Mouse (Mus musculus): ENCODE measurements around the gene Gpr153.

The Gpr153 gene

GRCm38 (mm10) chr4:152287317-152288120 is 13.5 kb downstream of the Gpr153 start:
- DNase-seq (ENCODE audit: low spot score), result no peak

DNA sequence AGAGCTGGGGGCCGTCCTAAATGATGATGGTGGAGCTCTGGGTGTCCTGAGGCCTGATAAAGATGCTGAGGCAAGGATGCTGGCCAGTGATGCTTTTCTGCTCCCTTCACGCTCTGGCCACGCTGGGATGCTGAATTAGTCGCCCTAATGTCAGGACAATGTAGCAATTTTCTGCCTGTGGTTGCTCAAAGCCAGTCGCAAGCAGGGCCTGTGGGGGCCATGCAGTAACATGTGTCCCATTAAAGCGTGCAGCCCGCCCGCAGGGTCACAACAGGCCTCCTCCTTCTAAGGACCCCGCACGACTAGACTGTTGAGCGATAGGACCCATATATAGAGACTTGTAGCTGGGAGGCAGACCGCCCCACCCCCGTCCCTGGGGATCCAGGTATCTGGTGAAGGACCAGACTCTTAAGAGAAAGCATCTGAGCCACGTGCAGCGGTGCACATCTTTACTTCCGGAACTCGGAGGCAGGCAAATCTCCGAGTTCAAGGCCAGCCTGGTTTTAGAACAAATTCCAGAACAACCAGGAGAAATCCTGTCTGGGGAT is 14.4 kb downstream of the Gpr153 start:
- DNase-seq (ENCODE audit: low spot score), result peak; percentile 55

- peak; percentile 73 for DNase-seq (ENCODE audit: low spot score)
These were observed 16.4 kb downstream of the Gpr153 start for GRCm38 (mm10) chr4:152290385-152290784.

DNA sequence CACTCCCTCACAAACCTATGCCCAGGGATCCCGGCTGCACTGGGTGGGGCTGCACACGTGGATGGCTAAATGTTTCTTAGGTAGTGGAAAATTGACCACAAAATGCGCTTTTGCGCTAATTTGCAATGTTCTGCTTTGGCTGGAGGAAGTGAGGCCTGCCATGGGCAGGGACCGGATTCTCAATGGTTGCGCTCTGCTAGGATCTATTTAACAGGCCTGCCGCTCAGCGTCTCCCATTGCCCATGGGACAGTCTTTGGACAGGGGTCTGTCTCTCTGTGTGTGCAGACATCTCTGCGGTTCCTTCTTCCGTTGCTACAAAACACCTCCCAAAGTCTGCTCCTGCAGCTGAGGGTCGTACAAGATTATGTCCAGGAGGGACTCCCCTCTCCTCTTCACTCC is 17.0 kb downstream of the Gpr153 start:
- no peak for DNase-seq (ENCODE audit: low spot score)

DNA sequence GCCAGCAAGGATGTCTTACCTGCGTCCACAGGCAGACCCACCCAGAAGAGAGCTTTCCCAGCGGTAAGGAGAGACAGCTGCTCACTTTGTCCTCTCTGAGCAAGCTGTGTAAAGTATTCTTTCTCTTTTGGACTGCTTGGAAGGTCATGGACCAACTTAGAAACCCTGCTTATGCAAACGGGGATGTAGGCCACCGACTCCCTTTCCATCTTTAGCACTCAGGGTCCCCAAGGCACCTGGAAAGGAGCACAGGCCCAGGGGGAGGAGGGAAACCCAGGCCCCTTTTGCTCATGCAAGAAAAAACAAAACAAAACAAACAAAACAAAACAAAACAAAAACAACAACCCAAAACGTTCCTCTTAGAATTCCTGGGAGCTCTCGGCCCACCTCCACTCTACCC is 17.5 kb downstream of the Gpr153 start, which contains the start of gene Hes3:
Gene Hes3, minus strand, starts transcription at position 101 of the 400 bp plus-strand sequence.
- DNase-seq (ENCODE audit: low spot score), result no peak

GRCm38 (mm10) chr4:152292102-152292765 is 18.2 kb downstream of the Gpr153 start:
- DNase-seq (ENCODE audit: low spot score), result peak; percentile 81

DNA sequence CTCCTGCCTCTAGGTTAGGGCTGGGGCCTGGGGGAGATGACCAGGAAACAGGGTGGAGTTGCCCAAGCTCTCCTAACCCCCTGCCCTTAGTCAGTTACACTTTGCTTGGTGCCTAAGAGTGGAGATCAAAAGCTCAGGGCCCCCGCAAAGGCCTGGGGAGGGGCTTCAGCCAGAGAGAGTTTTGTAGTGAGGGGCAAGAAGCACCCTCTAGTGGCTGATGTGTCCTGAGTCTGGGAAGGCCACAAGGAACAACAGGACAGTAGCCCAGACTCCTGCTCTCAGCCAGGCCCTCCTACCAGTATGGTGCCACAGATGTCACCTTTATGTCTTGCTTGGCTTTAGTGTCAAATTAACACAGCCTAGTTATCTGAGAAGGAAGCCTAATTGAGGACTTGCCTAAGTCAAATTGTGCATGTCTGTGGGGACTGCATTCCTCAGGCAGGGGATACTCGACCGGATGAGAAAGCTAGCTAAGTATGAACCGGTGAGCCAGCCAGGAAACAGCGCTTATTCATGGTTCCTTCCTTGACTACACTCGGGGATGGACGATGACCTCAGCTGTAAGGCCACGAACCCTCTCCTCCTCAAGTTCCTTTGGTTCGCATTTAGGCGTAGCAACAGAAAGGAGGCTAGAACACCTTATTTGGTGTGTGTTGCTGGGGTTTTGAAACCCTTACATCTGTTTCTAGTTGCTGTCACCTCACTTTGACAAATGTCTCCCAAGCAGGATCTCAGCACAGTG is 20.3 kb downstream of the Gpr153 start:
- peak; percentile 63 for DNase-seq (ENCODE audit: low spot score)

GRCm38 (mm10) chr4:152295916-152296315 is 21.9 kb downstream of the Gpr153 start:
- no peak for DNase-seq (ENCODE audit: low spot score)

- no peak for DNase-seq (ENCODE audit: low spot score)
These were observed 22.3 kb downstream of the Gpr153 start for GRCm38 (mm10) chr4:152296371-152296770.

GRCm38 (mm10) chr4:152296874-152297861 is 23.1 kb downstream of the Gpr153 start, which contains the start of gene Icmt:
Gene Icmt (plus strand): TSS chr4:152297227.
- peak; percentile 98 for DNase-seq (ENCODE audit: low spot score)

DNA sequence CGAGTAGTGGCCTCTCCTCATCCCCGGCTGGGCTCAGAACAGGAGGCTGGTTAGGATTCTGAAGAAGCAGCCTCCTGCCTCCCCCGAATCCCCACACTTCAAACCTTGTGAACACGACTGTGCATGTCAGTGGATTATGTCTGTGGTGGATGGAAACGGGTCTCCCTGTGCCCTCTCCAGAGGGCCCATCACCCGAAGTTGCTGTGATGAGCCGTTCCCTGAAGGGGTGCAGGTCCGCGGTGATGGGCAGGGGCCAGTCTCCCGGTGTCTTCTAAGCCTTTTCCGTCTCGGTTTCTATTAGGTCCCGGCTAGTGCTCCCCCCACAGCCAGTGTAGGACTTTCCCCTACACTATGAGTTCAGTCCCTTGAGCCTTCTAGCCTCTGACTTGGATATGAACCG is 24.8 kb downstream of the Gpr153 start:
- no peak for DNase-seq (ENCODE audit: low spot score)

- DNase-seq (ENCODE audit: low spot score), result no peak
These were observed 26.3 kb downstream of the Gpr153 start for GRCm38 (mm10) chr4:152300375-152300774.

DNA sequence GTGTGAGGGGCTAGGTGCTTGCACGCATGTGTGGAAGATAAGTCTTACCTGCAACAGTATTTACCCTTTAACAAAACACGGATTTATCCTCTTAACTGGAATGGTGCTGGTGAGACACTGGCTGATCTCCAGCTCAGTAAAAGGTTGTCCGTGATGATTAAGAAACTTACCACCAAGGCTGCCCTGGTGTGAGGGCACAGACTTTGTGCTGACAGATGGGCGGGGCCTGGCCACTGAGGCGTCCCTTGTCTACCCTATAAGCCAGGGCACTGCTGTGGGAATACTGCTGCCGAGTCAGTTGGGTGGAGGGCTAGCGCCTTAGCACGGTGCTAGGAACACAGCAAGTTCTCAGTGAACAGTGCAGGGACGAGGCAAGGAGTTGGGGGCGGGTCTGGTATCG is 28.0 kb downstream of the Gpr153 start:
- DNase-seq (ENCODE audit: low spot score), result no peak

GRCm38 (mm10) chr4:152303172-152303571 is 29.1 kb downstream of the Gpr153 start:
- DNase-seq (ENCODE audit: low spot score), result no peak

GRCm38 (mm10) chr4:152304685-152305084 is 30.7 kb downstream of the Gpr153 start:
- no peak for DNase-seq (ENCODE audit: low spot score)

GRCm38 (mm10) chr4:152305991-152306390 is 32.0 kb downstream of the Gpr153 start:
- DNase-seq (ENCODE audit: low spot score), result no peak

- no peak for DNase-seq (ENCODE audit: low spot score)
These were observed 33.5 kb downstream of the Gpr153 start for GRCm38 (mm10) chr4:152307542-152307941.

GRCm38 (mm10) chr4:152312186-152312585 is 38.2 kb downstream of the Gpr153 start:
- no peak for DNase-seq (ENCODE audit: low spot score)

DNA sequence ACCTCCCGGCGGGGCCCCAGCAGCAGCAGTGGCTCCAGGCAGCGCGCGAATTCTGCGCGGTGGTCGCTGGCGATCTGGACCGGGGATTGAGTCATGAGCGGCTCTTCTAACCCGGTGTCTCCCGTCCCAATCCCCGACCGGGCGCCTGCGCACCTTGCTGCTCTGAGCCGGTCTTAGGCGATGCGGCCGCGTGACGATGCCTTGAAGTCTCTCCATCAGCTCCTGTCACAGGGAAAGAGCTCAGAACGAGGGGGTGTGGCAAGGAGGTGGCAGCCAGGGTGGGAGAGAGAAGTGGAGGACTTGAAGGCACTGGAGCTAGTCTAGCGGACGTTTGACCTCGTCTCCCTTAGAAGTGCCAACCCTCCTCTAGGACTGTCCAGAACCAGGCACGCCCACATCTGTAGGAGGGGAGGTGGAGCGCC is 39.2 kb downstream of the Gpr153 start:
- peak; percentile 58 for DNase-seq (ENCODE audit: low spot score)

- DNase-seq (ENCODE audit: low spot score), result peak; percentile 64
These were observed 39.9 kb downstream of the Gpr153 start for GRCm38 (mm10) chr4:152313934-152314333.
